Mouse (Mus musculus) spleen, adult 2 months (tissue): ENCODE data around the gene Myh6.

ENCODE experiments used
- CTCF ChIP-seq: fragments of 200-500 bp; IDR thresholded peaks from 2 replicates; pipeline ENCODE4 v1.5.1; 2011; ENCODE audit warnings: mild to moderate bottlenecking, inconsistent platforms; ENCODE audit not compliant: insufficient read depth, insufficient read length, insufficient replicate concordance; ENCODE audit errors: extremely low read depth
- POLR2A ChIP-seq: fragments of 200-500 bp; IDR thresholded peaks from 2 replicates; pipeline ENCODE4 v1.6.1; 2011; ENCODE audit warnings: low read depth, low read length, inconsistent platforms

GRCm38 (mm10) chr14:54994136-54994868, 27.6 kb upstream of the Myh6 start, which contains the start of gene Myh7:
- no peak for TF ChIP-seq POLR2A
- no peak for TF ChIP-seq CTCF
